Mouse (Mus musculus): ENCODE results near the gene Ensa.
"Not testable (repeated sequence)": the region's sequence is repeated elsewhere in the genome, so short reads cannot be mapped to it uniquely, and the experiment has no call there.

Ensa gene

DNA sequence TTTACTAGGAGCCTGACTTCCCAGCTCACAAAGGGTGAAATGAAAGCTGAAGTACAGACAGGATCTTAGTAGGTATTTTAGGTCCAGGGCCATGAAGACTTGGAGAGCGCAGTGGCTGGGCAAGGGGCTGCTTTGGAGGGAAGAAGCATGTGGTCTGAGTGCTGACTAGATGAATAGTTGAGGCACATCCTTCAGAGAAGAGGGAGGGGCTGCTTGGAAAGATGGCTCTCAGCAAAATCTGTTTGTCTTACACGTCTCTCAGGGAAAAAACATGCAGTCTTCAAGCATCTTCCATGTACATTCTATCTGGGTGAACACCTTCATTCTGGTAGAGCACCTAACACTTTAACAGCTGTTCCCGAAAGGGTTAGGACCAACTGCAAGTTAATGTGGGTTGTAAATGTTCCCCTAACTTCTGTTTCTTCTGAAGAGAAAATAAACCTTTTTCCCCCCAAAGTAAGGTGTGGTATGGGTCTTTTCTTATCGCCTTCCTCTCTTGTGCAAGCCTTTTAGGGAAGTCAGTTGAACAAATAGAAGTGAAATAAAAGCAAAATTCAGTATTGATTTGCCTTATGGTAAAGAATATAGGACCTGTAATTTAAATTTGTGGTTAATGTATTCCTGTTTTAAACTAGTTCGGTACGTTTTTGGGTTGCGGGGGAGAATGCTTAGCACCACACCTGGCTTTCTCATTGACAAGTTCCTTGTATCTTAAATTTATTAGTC lies 38.1 kb downstream of the Ensa start:
- DNase-seq (ENCODE audit: low spot score in 2 of 2) = no peak

GRCm38 (mm10) chr3:95663486-95663885 lies 38.7 kb downstream of the Ensa start:
- DNase-seq (ENCODE audit: low spot score in 2 of 2) = no peak

DNA sequence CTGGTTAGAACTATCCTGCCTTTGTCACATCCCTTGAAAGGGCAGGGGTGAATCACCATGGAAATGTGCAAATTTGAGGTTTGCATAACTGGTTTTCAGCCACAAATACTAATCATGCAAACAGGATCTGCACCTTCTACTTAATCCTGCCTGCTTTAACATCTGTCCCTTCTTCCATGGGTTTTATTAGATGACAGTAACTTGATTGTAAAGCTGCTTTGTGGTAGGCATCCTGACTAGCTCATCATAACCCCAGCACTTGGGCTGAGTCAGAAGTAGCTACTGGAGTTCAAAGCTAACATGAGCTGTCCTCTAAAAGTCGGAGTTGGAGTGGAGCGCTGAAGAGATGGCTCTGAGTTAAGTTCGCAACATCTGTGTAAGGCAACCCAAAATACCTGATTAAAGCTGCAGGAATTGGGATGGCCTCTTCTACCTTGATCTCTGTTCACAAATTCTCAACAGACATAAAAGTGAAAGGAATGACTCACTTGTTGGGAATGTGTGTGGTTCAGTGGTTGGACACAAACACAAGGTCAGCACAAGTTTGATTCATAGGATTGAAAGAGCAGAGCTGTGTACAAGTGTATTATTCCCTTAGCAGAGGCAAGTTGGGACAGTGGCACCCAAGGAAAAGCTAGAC lies 39.3 kb downstream of the Ensa start:
- DNase-seq (ENCODE audit: low spot score in 2 of 2) = no peak

DNA sequence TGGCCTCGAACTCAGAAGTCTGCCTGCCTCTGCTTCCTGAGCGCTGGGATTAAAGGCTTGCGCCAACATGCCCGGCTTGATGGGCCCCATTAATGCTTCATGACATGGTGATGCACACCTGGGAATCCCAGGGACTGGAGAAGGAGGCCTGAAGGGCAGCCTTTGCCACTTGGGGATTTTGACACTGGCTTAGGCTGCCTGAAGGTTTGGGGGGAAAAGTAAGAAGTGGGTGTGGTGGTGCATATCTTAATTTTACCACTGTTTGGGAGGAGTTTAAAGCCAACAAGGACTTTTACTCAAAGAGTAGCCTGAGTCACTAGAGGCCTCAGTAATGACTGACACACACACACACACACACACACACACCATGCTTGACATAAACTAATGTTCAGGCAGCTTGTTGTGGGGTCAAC lies 40.2 kb downstream of the Ensa start:
- DNase-seq (ENCODE audit: low spot score in 2 of 2) = no peak

GRCm38 (mm10) chr3:95666124-95666844 lies 41.5 kb downstream of the Ensa start:
- DNase-seq (ENCODE audit: low spot score in 2 of 2) = peak; percentile 62 to 78

GRCm38 (mm10) chr3:95667521-95667920 lies 42.7 kb downstream of the Ensa start:
- no peak for DNase-seq (ENCODE audit: low spot score in 2 of 2)

- DNase-seq (ENCODE audit: low spot score in 2 of 2) = no peak
These were observed 43.2 kb downstream of the Ensa start for GRCm38 (mm10) chr3:95668026-95668425.

DNA sequence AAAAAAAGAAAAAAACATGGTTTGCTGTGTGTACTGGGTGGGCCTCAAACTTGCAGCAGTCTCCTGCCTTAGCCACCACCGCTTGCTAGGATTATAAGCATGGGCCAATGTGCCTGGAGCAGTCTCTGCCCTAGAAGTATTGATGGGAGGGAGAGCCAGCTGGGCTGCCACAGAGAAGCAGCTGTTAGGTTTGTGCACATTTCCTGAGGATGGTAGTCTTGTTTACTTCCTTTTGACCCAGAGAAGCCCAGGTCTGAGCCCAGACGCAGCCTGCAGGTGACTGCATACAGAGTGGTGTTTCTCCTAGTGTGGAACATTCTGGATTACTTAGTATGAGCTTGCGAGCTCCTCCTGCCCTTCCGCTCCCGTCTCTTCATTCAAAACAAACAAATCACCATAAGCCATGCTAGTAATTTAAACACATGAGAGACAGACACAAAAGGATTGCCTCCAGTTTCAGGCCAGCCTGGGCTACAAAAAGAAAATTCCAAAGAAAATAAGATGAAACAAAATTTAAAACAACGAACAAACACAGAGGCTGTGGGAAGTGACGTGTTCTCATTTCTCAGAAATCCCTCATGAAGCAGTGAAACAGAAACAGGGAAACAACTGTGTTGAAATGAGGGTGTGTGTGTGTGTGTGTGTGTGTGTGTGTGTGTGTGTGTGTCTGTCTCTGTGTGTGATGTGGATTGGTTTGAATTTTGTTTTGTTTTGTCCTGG lies 44.0 kb downstream of the Ensa start:
- DNase-seq (ENCODE audit: low spot score in 2 of 2) = peak; percentile 67 to 70

- DNase-seq (ENCODE audit: low spot score in 2 of 2) = no peak
These were observed 44.5 kb downstream of the Ensa start for GRCm38 (mm10) chr3:95669309-95669665.

DNA sequence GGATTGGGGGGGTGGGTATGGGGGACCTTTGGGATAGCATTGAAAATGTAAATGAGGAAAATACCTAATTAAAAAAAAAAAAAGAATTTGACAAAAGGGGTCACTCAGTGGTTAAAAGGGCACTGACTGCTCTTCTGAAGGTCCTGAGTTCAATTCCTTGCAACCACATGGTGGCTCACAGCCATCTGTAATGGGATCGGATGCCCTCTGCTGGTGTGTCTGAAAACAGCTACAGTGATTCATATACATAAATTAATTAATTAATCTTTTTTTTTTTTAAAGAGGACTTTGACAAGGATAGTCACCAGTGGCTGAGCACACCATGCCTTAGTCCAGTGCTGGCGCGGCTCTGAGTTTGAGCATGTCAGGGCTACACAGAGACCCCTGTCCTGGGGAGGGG lies 45.6 kb downstream of the Ensa start:
- DNase-seq (ENCODE audit: low spot score in 2 of 2) = not testable (repeated sequence)

- no peak for DNase-seq (ENCODE audit: low spot score in 2 of 2)
These were observed 46.4 kb downstream of the Ensa start for GRCm38 (mm10) chr3:95671201-95671600.

DNA sequence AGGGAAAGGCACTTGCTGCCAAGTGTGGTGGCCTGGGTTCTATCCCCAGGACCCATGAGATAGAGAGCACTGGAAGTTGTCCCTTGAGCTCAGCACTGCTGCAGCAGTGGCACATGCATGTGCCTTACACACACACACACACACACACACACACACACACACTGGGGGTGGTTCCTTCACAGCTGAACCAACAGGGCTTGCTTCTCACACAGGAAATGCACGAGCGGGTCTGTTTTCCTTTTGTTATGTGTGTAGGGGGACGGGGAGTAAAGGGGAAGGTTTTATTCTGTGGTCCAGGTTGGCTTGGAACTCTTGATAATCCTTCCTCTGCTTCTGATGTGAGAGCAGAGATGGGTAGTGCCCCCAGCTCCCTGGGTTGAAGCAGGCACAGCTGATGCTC lies 47.7 kb downstream of the Ensa start:
- peak; percentile 81 to 83 for DNase-seq (ENCODE audit: low spot score in 2 of 2)

DNA sequence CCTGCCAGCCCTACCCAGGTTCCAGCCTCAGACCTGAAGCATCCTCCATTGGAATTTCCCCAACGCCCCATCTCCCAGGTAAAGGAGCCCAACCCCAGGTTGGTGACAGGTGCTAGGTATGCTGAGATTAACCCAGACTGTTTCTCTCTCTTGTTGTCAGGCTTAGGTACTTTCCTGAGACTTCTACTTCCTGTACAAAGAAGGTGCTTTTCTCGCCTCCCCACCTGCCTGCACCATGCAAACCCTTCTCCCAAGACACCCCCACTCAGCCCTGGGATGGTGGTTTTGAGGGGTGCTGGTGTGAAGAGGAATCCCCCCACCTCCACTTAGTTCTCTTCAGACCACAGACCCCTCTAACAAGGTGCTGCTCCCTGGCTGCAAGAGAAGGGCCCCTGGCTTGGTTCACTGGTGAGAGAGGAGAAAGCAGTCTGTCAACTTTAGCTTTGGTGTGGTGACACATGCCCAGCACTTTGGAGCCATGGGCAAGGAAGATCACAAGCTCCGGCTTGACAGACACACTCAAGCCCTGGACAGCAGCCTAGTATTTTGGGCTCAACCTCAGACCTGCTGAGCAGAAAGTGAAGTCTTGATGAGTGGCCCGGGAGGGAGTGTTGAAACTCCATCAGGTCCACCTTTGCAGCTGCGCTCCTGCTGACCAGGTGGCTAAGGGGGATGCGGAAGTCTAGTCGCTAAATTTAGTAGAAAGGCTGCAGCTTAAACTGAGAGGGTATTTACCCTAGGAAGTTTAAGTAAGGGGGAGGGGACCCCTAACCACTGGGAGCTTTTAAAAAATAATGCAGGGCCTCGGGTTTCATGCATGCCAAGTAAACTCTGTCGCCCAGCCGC lies 48.3 kb downstream of the Ensa start:
- peak; percentile 78 to 81 for DNase-seq (ENCODE audit: low spot score in 2 of 2)

DNA sequence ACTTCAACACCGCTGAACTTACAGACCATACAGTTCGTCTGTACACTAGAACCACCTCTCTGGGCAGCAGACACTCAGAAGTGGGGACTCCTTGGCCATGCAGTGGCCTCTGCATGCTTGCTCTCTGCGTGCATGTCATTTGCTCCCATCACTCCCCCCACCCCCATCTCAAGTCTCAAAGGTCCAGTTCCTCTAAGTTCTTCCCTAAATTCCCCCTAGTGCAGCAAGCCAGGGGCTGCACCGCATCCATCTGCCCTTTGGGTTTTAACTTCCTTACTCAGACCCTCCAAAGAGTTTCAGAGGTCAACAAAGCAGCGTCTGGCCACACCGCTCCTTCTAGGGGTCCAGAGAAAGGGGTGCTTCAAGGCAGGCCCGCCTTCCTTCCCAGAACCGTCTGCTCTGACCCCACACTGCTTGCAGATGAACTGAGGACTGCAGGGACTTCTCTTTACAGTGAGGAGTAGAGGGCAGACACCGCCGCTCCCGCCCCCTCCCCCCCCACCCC lies 49.0 kb downstream of the Ensa start:
- no peak for DNase-seq (ENCODE audit: low spot score in 2 of 2)

- DNase-seq (ENCODE audit: low spot score in 2 of 2) = peak; percentile 95
These were observed 49.4 kb downstream of the Ensa start for GRCm38 (mm10) chr3:95674236-95674635.

DNA sequence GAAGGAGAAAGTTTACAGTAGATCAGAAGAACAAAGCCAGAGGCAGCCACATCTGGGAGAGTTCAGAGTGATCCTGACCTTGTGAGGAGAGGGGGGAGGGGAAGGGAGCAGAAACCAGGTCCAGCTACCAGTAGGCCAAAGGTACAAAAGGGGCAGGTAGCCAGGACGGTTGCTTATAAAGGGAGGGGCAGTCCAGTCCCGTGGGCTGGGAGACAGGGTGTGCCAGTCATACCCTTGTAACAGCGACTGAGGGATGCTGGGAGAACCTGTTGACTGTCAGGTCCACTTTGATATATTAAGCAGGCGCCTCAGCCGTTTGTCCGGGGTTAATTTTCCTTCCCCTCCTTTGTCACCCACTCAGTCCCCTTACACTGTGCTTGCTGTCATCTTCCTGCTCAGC lies 50.0 kb downstream of the Ensa start:
- DNase-seq (ENCODE audit: low spot score in 2 of 2) = no peak

DNA sequence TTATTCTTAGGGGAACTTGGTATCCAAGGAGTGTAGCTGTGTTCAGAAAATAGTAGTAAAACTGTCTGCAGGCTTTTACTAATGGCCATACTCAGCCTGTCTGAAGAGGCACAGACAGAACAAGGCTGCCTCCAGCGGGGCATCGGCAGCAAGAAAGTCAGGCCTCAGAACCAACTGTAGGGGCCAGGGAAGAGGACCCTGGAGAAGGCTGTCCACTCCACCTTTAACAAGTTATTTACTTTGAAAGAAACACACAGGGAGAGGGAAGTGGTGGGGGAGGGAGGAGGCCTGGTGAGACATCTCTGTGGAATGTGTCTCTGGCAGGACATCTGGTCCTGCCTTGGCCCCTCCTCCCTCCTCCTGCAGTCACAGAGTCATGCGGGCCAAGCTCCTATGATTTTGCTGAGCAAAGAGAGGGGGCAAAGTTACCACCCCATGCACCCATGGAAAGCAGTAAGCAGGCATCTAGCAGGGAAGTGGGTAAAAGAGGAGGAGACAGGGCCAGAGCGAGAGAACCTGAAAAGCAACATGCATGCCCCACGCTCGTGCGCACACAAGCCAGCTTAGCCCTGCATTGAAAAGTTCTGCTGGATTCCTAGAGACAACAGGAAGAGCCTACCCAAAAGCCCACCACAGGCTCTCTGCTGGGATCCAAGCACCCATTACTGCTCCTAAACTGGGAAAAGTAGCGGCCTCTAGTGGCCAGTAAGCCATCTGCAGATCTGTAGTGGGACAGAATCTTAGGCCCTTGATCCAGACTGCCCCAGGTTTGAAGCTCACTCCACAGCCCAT lies 50.7 kb downstream of the Ensa start:
- DNase-seq (ENCODE audit: low spot score in 2 of 2) = peak; percentile 75 to 80

GRCm38 (mm10) chr3:95676745-95677419 lies 52.1 kb downstream of the Ensa start:
- peak; percentile 60 to 72 for DNase-seq (ENCODE audit: low spot score in 2 of 2)

GRCm38 (mm10) chr3:95677420-95678090 lies 52.8 kb downstream of the Ensa start:
- no peak for DNase-seq (ENCODE audit: low spot score in 2 of 2)
